Comparison of ENCODE assay signal across 1 mouse cellular context in the genomic region with DNA sequence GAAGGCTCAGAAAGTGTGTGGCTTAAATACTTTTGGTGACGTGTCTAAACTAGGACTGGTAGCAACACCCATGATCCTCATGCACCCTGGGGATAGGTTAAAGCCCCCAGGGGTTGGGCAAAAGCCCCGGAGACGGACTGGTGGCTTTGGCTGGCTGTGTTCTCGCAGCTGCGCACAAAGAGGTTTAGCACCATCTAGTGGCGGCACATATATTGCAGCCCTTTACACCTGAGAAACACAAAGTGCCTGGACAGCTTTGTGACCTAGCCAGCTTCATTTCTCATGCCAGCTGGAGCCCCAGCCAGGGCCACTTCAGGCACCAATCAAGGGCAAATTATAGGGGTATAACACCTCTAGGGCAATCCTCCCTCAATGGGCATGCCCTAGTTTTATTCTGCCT.
TF ChIP-seq lines count a peak whose summit lies in the region.

No protein-coding gene starts in this region.

TF ChIP-seq in C2C12, 6 proteins besides CTCF, POLR2A, EP300 and RAD21:
- TF ChIP-seq MAX (IDR thresholded peaks at IDR 0.05): peak; percentile 29
